Mouse (Mus musculus) olfactory bulb, adult 2 months (tissue): ENCODE results near the gene Naxe. TPM values are rescaled to one million over a fixed set of nuclear protein-coding genes. Genes with fewer than 3 reads are reported as not detected.

Experiments
- H3K27ac ChIP-seq: fragments of 200-500 bp; 2 replicates; pipeline ENCODE4 v1.5.1; 2012; ENCODE audit warnings: low read depth, low read length; ENCODE audit not compliant: insufficient read depth
- H3K4me1 ChIP-seq: fragments of 200-500 bp; 2 replicates; pipeline ENCODE4 v1.6.1; 2012; ENCODE audit warnings: low read length; ENCODE audit not compliant: control insufficient read depth, insufficient read depth
- H3K4me3 ChIP-seq: fragments of 200-500 bp; 2 replicates; pipeline ENCODE4 v1.5.1; 2012; ENCODE audit warnings: mild to moderate bottlenecking, low read depth, low read length, moderate library complexity; ENCODE audit not compliant: insufficient read depth
- CTCF ChIP-seq: fragments of 200-500 bp; IDR thresholded peaks from 2 replicates; pipeline ENCODE4 v1.5.1; 2012; ENCODE audit warnings: low read depth, mild to moderate bottlenecking, low read length, moderate library complexity; ENCODE audit not compliant: insufficient read depth
- POLR2A ChIP-seq: fragments of 200-500 bp; IDR thresholded peaks from 2 replicates; pipeline ENCODE4 v1.6.1; 2012; ENCODE audit warnings: mild to moderate bottlenecking, low read depth, low read length, moderate library complexity; ENCODE audit not compliant: insufficient read depth
- WGBS: fragments of 180-500 bp; shearing (Covaris S2); methylation state at CpG from one replicate; pipeline ENCODE4 v1.1.7; 2018; 5-methylcytosine and 5-hydroxymethylcytosine counted together
- polyA plus RNA-seq: library from polyadenylated mRNA; stranded (reverse); fragments of >200 nt; gene quantifications from 2 replicates; pipeline ENCODE4 v1.2.4, GENCODE M21; 2012; ENCODE audit warnings: low replicate concordance; ENCODE audit not compliant: missing spikeins, insufficient read depth, insufficient read length

The Naxe gene
- polyA plus RNA-seq, 1 experiment, result not detected

DNA sequence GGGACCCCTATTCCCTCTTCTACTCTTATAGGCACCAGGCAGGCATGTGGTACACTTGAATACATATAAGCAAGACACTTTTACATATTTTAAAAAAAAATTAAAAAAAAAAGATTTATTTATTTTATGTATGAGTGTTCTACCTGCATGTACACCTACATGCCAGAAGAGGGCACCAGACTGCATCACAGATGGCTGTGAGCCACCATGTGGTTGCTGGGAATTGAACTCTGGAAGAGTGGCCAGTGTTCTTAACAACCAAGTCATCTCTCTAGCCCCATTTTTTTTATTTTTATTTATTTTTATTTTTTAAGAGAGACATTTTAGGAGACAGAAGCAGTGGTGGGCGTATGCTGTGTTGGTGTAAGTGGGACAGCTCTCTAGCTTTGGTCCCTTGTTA lies 29.4 kb upstream of the Naxe start:
- no peak overlapping the region for H3K4me3 ChIP-seq
- no peak for TF ChIP-seq CTCF
- no peak for TF ChIP-seq POLR2A
- WGBS, result 84% methylated on average over 1 of the region's 1 CpGs
- H3K27ac ChIP-seq, result no peak overlapping the region
- H3K4me1 ChIP-seq, result no peaks in the 10 kb centered on the region

DNA sequence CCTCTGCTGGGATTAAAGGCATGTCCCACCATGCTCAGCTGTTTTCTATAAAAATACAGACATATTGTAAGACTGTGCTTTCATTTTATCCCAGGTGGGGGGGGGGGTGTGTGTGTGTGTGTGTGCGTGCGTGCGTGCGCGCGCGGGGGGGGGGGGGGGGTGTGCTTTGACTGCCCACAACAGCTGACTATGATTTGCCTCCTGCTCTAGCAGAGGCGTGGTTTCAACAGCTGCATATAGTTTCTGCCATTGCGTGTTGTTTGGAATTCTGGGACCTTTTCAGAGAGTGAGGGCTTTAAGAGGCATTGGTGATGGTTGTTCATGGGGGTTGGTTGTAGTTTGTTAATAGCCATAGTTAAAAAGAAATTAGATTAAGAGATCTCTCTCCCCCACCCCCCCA lies 27.2 kb upstream of the Naxe start:
- WGBS, result 82% methylated on average over 5 of the region's 9 CpGs
- TF ChIP-seq POLR2A (no peak), CTCF (no peak)
- H3K4me1 ChIP-seq, result peaks cover 4% of the 10 kb centered on the region
- no peak overlapping the region for H3K27ac ChIP-seq
- no peak overlapping the region for H3K4me3 ChIP-seq

- TF ChIP-seq POLR2A (no peak), CTCF (no peak)
- no peak overlapping the region for H3K4me3 ChIP-seq
- H3K4me1 ChIP-seq, result peaks cover 4% of the 10 kb centered on the region
- no peak overlapping the region for H3K27ac ChIP-seq
- WGBS, result 98% methylated on average over 2 of the region's 2 CpGs
Observed at GRCm38 (mm10) chr3:88084001-88084400, 25.7 kb upstream of the Naxe start.

- Histone ChIP-seq H3K27ac (no peak overlapping the region), H3K4me3 (no peak overlapping the region), H3K4me1 (peaks cover 4% of the 10 kb centered on the region)
- WGBS, result 7% methylated on average over 4 of the region's 4 CpGs
- no peak for TF ChIP-seq CTCF
- no peak for TF ChIP-seq POLR2A
Observed at GRCm38 (mm10) chr3:88082663-88083062, 24.4 kb upstream of the Naxe start.

DNA sequence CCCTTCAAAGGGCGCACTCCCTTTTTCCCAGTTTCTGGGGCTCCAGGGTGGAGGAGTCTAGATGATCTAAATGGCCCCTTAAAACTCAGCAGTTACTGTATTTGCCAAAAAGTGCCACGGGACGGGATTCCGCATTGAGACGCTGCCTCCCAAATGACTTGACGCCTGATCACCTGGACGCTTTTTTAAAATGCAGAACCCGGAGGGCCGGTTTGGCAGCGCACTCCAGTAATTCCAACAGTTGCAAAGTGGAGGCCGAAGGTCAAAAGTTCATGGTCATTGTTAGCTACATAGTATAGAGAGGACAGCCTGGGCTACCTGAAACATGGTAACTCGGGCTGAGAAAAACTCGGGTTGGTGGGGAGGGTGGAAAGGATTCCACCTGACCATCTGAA lies 23.9 kb upstream of the Naxe start:
- Histone ChIP-seq H3K4me1 (peaks cover 4% of the 10 kb centered on the region), H3K4me3 (peak overlapping the region; percentile 26), H3K27ac (no peak overlapping the region)
- TF ChIP-seq POLR2A (no peak), CTCF (no peak)
- 2% methylated on average over 13 of the region's 13 CpGs for WGBS

GRCm38 (mm10) chr3:88081345-88082223 lies 23.3 kb upstream of the Naxe start, which contains the start of gene Iqgap3:
Gene Iqgap3 (plus strand): TSS chr3:88081971.
- Histone ChIP-seq H3K4me1 (peaks cover 4% of the 10 kb centered on the region), H3K4me3 (peak within 1 kb of the TSS; percentile 26), H3K27ac (0 out of 2 replicates have a peak within 1 kb of the TSS, but pooled peaks have one; percentile 21)
- TF ChIP-seq CTCF (no peak), POLR2A (0 out of 2 replicates have a peak, but pooled peaks have one; percentile 14)
- 19% methylated on average over 33 of the region's 33 CpGs for WGBS

- H3K4me1 ChIP-seq, result peaks cover 4% of the 10 kb centered on the region
- no peak within 1 kb of the TSS for H3K27ac ChIP-seq
- no peak within 1 kb of the TSS for H3K4me3 ChIP-seq
- WGBS, result 78% methylated on average over 4 of the region's 4 CpGs
- TF ChIP-seq CTCF (no peak), POLR2A (no peak)
Observed at GRCm38 (mm10) chr3:88078204-88078603, 19.9 kb upstream of the Naxe start, which contains the start of gene Ttc24. Gene Ttc24 (minus strand): TSS chr3:88078304.

GRCm38 (mm10) chr3:88077441-88077840 lies 19.1 kb upstream of the Naxe start:
- WGBS, result 53% methylated on average over 8 of the region's 8 CpGs
- TF ChIP-seq POLR2A, result no peak
- no peak for TF ChIP-seq CTCF

DNA sequence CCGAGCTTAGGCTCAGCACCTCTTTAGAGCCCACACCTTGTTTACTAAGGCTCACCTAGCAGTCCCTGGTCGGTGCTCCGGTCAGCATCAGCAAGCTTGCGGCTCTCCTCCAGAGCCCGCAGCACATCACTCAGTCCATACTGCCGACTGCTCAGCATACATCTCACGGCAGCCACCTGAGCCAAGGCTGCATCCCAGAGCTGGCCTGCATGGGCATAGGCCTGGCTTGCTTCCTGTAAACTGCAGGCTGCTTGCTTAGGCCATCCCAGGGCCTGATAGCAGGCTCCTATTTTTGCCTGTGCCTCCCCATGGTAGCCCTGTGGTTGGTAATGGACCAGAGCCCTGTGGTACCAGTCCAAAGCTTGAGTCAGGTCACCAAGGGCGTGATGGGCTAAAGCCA lies 16.5 kb upstream of the Naxe start:
- TF ChIP-seq POLR2A, result no peak
- TF ChIP-seq CTCF, result no peak
- Histone ChIP-seq H3K4me3 (no peak overlapping the region), H3K27ac (no peak overlapping the region), H3K4me1 (peaks cover 5% of the 10 kb centered on the region; the same call in 1 of the 2 replicates)
- WGBS, result 87% methylated on average over 8 of the region's 8 CpGs

More at GRCm38 (mm10) chr3:88077441-88077840, 19.1 kb upstream of the Naxe start:
- H3K27ac ChIP-seq, result no peak overlapping the region
- no peak overlapping the region for H3K4me3 ChIP-seq
- peaks cover 4% of the 10 kb centered on the region for H3K4me1 ChIP-seq

- Histone ChIP-seq H3K27ac (no peak overlapping the region), H3K4me1 (peaks cover 5% of the 10 kb centered on the region; the same call in 1 of the 2 replicates), H3K4me3 (no peak overlapping the region)
- 79% methylated on average over 2 of the region's 2 CpGs for WGBS
- TF ChIP-seq CTCF (no peak), POLR2A (no peak)
Observed at GRCm38 (mm10) chr3:88074351-88074750, 16.1 kb upstream of the Naxe start.
